Mouse (Mus musculus): ENCODE results near the gene Olfr1276. TPM values are rescaled to one million over a fixed set of nuclear protein-coding genes. Genes with fewer than 3 reads are reported as not detected.

Olfr1276 gene
- polyA plus RNA-seq (2016; fragmentation: Nextera tagmentation; extraction: Ambion mirVana), result not detected in 2 replicates

DNA sequence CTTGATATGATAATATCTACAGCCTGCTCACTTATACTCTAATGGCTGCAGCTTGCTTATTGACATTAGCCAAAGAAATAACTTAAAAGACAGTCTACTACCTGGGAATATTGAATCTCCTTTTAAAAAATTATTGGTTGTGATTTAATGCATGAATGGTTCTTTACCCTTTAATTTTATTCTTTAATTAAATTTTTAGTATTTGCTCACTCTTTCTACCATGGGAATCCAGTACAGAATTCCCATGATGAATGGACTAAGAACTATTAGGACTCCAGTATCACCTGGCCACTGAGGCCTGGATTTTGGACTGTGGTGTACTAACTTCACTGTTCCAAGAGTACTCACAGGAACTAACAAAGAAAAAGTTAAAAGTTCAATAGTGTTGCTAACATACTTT is at the start of gene Olfr1276:
Gene Olfr1276, plus strand, starts transcription at position 301 of the 400 bp plus-strand sequence.
- no peak for ATAC-seq (ENCODE audit: insufficient number of reproducible peaks, insufficient read depth, low FRiP score, low TSS enrichment, low read depth)
- Histone ChIP-seq H3K27me3 (no peaks in the 10 kb centered on the region), H3K4me1 (replicated peaks) (no peaks in the 10 kb centered on the region)

DNA sequence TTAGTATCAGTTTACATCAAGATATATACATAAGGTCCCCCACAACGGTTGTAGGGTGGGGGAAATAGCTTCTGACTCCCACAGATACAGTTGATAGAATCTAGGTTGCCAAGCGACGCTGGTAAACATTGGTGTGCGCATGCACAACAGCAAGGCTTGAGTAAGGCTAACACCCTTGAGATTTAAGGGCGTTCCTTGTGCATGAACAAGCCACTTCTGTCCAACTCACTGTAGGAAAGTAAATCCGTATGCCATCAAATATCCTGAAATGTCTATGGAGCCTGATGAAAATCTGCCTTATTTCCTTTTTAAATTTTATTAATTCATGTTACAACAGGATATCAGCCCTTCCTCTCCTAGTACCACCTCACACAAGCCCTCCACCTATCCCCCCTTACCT is 24.8 kb upstream of the Olfr1276 start, which contains the start of gene 4930430A15Rik:
Gene 4930430A15Rik, minus strand, starts transcription at position 101 of the 400 bp plus-strand sequence.
- H3K36me3 ChIP-seq, result no peaks in the 10 kb centered on the region
- no peaks in the 10 kb centered on the region for H3K9me3 ChIP-seq
- H3K4me3 ChIP-seq (replicated peaks), result no peak within 1 kb of the TSS
- no peak within 1 kb of the TSS for H3K27ac ChIP-seq
- no peak within 1 kb of the TSS for H3K4me2 ChIP-seq
- H3K4me1 ChIP-seq (replicated peaks), result no peaks in the 10 kb centered on the region
- H3K9ac ChIP-seq (replicated peaks), result no peak within 1 kb of the TSS
- ATAC-seq (ENCODE audit: insufficient number of reproducible peaks, insufficient read depth, low FRiP score, low TSS enrichment, low read depth), result no peak
- no peaks in the 10 kb centered on the region for H3K27me3 ChIP-seq
- WGBS, result 88% methylated on average over 6 of the region's 6 CpGs

More for the DNA sequence above, at the start of gene Olfr1276:
- H3K36me3 ChIP-seq, result no peaks in the 10 kb centered on the region
- no peak within 1 kb of the TSS for H3K4me3 ChIP-seq (replicated peaks)
- H3K4me2 ChIP-seq, result no peak within 1 kb of the TSS
- no peak within 1 kb of the TSS for H3K9ac ChIP-seq (replicated peaks)
- H3K9me3 ChIP-seq, result no peaks in the 10 kb centered on the region
- H3K27ac ChIP-seq, result no peak within 1 kb of the TSS

DNA sequence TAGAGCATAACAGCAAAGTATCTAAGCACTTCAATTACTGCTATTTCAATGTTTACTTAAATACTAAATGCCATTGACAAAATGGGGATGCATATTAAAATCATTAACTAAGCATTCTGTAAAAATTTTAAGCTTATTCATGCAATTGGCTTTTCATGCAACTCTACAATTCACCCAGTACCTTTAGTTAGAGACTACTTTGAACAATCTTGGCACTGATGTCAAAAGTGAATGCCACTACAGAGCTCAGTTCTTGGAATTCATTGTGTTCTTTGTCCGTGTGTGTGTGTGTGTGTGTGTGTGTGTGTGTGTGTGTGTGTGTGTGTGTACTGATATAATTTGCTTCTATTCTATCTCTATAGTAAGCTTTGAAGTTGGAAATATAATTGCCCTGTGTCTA is 19.1 kb upstream of the Olfr1276 start, which contains the start of gene Olfr1275:
Gene Olfr1275, minus strand, starts transcription at position 101 of the 400 bp plus-strand sequence.
- H3K36me3 ChIP-seq, result no peaks in the 10 kb centered on the region
- no peak within 1 kb of the TSS for H3K4me2 ChIP-seq
- no peaks in the 10 kb centered on the region for H3K4me1 ChIP-seq (replicated peaks)
- H3K9me3 ChIP-seq, result no peaks in the 10 kb centered on the region
- no peak for ATAC-seq (ENCODE audit: insufficient number of reproducible peaks, insufficient read depth, low FRiP score, low TSS enrichment, low read depth)
- no peak within 1 kb of the TSS for H3K27ac ChIP-seq
- H3K9ac ChIP-seq (replicated peaks), result no peak within 1 kb of the TSS
- 86% methylated on average over 1 of the region's 1 CpGs for WGBS
- H3K27me3 ChIP-seq, result no peaks in the 10 kb centered on the region
- H3K4me3 ChIP-seq (replicated peaks), result no peak within 1 kb of the TSS

DNA sequence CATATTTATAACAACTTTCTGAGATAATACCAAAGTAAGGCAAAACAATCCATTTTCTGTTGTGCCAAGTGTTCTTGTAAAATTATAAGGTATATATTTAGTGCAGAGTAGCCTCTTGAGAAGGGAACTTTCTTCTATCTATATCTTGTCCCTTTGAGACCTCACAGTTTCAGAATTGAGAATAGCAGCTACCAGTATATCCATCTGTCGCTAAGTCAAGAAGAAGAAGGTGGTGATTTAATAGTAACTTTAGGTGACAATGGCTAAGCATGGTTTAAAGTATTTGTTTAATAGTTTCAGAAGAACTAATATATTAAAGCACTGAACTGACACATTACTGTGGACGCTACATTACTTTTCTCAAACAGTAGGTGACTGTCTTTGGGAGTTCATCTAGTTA is 19.7 kb downstream of the Olfr1276 start, which contains the start of gene Olfr1277:
Gene Olfr1277, minus strand, starts transcription at position 101 of the 400 bp plus-strand sequence.
- Histone ChIP-seq H3K27ac (no peak within 1 kb of the TSS), H3K9ac (replicated peaks) (no peak within 1 kb of the TSS), H3K4me2 (no peak within 1 kb of the TSS), H3K4me3 (replicated peaks) (no peak within 1 kb of the TSS), H3K9me3 (no peaks in the 10 kb centered on the region), H3K36me3 (no peaks in the 10 kb centered on the region), H3K27me3 (no peaks in the 10 kb centered on the region), H3K4me1 (replicated peaks) (no peaks in the 10 kb centered on the region)
- WGBS, result 76% methylated on average over 2 of the region's 2 CpGs
- no peak for ATAC-seq (ENCODE audit: insufficient number of reproducible peaks, insufficient read depth, low FRiP score, low TSS enrichment, low read depth)

DNA sequence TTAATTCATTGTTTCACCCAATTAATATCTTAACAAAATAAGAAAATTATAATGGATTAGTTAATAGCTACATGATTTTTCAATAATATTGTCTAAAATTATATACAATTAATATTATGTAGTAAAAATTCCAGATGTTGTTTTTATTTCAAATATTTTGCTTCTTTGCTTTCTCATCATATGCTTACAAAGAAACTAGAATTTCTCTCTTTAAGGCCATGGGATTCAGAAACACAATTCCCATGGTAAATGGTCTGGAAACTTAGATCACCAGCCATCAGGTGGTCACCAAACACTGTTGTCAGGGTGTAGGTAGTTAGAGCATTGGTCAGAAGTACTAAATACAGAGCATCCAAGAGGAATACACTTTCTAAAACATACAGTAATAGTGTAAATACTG is 35.5 kb downstream of the Olfr1276 start, which contains the start of gene Olfr1278:
Gene Olfr1278, plus strand, starts transcription at position 301 of the 400 bp plus-strand sequence.
- Histone ChIP-seq H3K36me3 (no peaks in the 10 kb centered on the region), H3K9ac (replicated peaks) (no peak within 1 kb of the TSS), H3K27me3 (no peaks in the 10 kb centered on the region), H3K9me3 (no peaks in the 10 kb centered on the region), H3K4me1 (replicated peaks) (no peaks in the 10 kb centered on the region), H3K4me2 (no peak within 1 kb of the TSS), H3K27ac (no peak within 1 kb of the TSS), H3K4me3 (replicated peaks) (no peak within 1 kb of the TSS)
- no peak for ATAC-seq (ENCODE audit: insufficient number of reproducible peaks, insufficient read depth, low FRiP score, low TSS enrichment, low read depth)

DNA sequence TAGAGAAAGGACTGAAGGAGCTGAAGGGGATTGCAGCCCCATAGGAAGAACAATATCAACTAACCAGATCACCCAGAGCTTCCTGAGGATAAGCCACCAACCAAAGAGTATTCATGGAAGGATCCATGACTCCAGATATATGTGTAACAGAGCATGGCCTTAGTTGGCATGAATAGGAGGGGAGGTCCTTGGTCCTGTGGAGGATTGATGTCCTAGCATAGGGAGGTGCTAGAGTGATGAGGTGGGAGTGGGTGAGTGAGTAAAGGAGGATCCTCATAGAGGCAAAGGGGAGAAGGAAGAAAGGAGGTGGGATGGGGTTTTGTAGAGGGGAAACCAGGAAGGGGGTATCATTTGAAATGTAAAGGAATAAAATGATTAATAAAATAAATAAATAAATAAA is 44.2 kb downstream of the Olfr1276 start:
- H3K9me3 ChIP-seq, result no peaks in the 10 kb centered on the region
- H3K9ac ChIP-seq (replicated peaks), result no peak overlapping the region
- no peak overlapping the region for H3K4me2 ChIP-seq
- ATAC-seq (ENCODE audit: insufficient number of reproducible peaks, insufficient read depth, low FRiP score, low TSS enrichment, low read depth), result no peak
- no peak overlapping the region for H3K27ac ChIP-seq
- H3K27me3 ChIP-seq, result no peaks in the 10 kb centered on the region
- H3K4me1 ChIP-seq (replicated peaks), result no peaks in the 10 kb centered on the region
- H3K4me3 ChIP-seq (replicated peaks), result no peak overlapping the region
- no peaks in the 10 kb centered on the region for H3K36me3 ChIP-seq

DNA sequence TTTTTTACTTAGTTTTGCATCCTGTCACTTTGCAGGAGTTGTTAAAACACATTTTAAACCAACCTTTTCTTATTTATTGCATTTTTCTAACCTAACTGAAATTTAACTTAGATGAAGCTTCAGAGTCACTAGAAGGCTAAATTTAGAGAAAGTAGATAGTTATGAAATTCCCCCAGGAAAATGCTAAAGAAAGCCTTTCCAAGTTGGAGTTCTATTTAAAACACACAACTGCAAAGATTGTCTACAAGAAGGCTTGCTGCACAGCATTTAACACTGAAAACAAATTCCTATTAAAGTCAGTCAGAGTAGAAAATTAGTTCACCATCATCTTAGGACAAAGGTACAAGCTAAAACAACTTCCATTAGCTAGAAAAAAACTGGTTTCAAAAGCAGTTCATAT is 46.1 kb downstream of the Olfr1276 start, which contains the start of gene Olfr1279:
Gene Olfr1279, plus strand, starts transcription at position 262 of the 400 bp plus-strand sequence.
- Histone ChIP-seq H3K4me2 (no peak within 1 kb of the TSS), H3K36me3 (no peaks in the 10 kb centered on the region), H3K9ac (replicated peaks) (no peak within 1 kb of the TSS), H3K9me3 (no peaks in the 10 kb centered on the region), H3K4me3 (replicated peaks) (no peak within 1 kb of the TSS), H3K27ac (no peak within 1 kb of the TSS), H3K27me3 (no peaks in the 10 kb centered on the region), H3K4me1 (replicated peaks) (no peaks in the 10 kb centered on the region)
- ATAC-seq (ENCODE audit: insufficient number of reproducible peaks, insufficient read depth, low FRiP score, low TSS enrichment, low read depth), result no peak

Other genes with a start within 250 kb of the Olfr1276 start
- gene Gm13941, start 148.5 kb upstream of the Olfr1276 start, polyA plus RNA-seq (2016; fragmentation: Nextera tagmentation; extraction: Ambion mirVana), result not detected in 2 replicates
- not detected in 2 replicates for gene Gm15130, start 101.6 kb upstream of the Olfr1276 start, polyA plus RNA-seq (2016; fragmentation: Nextera tagmentation; extraction: Ambion mirVana)
- not detected in 2 replicates for gene 4930430A15Rik, start 24.9 kb upstream of the Olfr1276 start, polyA plus RNA-seq (2016; fragmentation: Nextera tagmentation; extraction: Ambion mirVana)
- not detected in 2 replicates for gene Olfr1275, start 19.2 kb upstream of the Olfr1276 start, polyA plus RNA-seq (2016; fragmentation: Nextera tagmentation; extraction: Ambion mirVana)
- gene Olfr1277, start 19.6 kb downstream of the Olfr1276 start, polyA plus RNA-seq (2016; fragmentation: Nextera tagmentation; extraction: Ambion mirVana), result not detected in 2 replicates
- gene Olfr1278, start 35.6 kb downstream of the Olfr1276 start, polyA plus RNA-seq (2016; fragmentation: Nextera tagmentation; extraction: Ambion mirVana), result not detected in 2 replicates
- not detected in 2 replicates for gene Olfr1279, start 46.1 kb downstream of the Olfr1276 start, polyA plus RNA-seq (2016; fragmentation: Nextera tagmentation; extraction: Ambion mirVana)
- not detected in 2 replicates for gene Olfr1280, start 59.5 kb downstream of the Olfr1276 start, polyA plus RNA-seq (2016; fragmentation: Nextera tagmentation; extraction: Ambion mirVana)
- not detected in 2 replicates for gene Olfr1281, start 72.0 kb downstream of the Olfr1276 start, polyA plus RNA-seq (2016; fragmentation: Nextera tagmentation; extraction: Ambion mirVana)
- not detected in 2 replicates for gene Olfr1282, start 81.6 kb downstream of the Olfr1276 start, polyA plus RNA-seq (2016; fragmentation: Nextera tagmentation; extraction: Ambion mirVana)
- gene Olfr1283, start 112.3 kb downstream of the Olfr1276 start, polyA plus RNA-seq (2016; fragmentation: Nextera tagmentation; extraction: Ambion mirVana), result not detected in 2 replicates
- not detected in 2 replicates for gene Olfr1284, start 121.0 kb downstream of the Olfr1276 start, polyA plus RNA-seq (2016; fragmentation: Nextera tagmentation; extraction: Ambion mirVana)
- not detected in 2 replicates for gene Olfr1286, start 168.6 kb downstream of the Olfr1276 start, polyA plus RNA-seq (2016; fragmentation: Nextera tagmentation; extraction: Ambion mirVana)
- not detected in 2 replicates for gene Olfr1287, start 194.6 kb downstream of the Olfr1276 start, polyA plus RNA-seq (2016; fragmentation: Nextera tagmentation; extraction: Ambion mirVana)
- not detected in 2 replicates for gene Olfr1288, start 219.6 kb downstream of the Olfr1276 start, polyA plus RNA-seq (2016; fragmentation: Nextera tagmentation; extraction: Ambion mirVana)
- gene Olfr1289, start 226.3 kb downstream of the Olfr1276 start, polyA plus RNA-seq (2016; fragmentation: Nextera tagmentation; extraction: Ambion mirVana), result not detected in 2 replicates
- gene Olfr1290, start 239.3 kb downstream of the Olfr1276 start, polyA plus RNA-seq (2016; fragmentation: Nextera tagmentation; extraction: Ambion mirVana), result not detected in 2 replicates
- gene Olfr1291-ps1, start 242.7 kb downstream of the Olfr1276 start, polyA plus RNA-seq (2016; fragmentation: Nextera tagmentation; extraction: Ambion mirVana), result not detected in 2 replicates